Mouse (Mus musculus): ENCODE results near the gene C2cd6. TPM values are rescaled to one million over a fixed set of nuclear protein-coding genes. Genes with fewer than 3 reads are reported as not detected.

C2cd6 gene
- total and polyA plus RNA-seq, 3 experiments, result not detected

- H3K4me3 ChIP-seq (replicated peaks in 1 of 3; ENCODE audit: low read depth in 2 of 3, low read length in 2 of 3, poor library complexity in 1 of 3), result peak within 1 kb of the TSS; percentile 68 to 77 (median 74)
- no peaks in the 10 kb centered on the region for H3K9me3 ChIP-seq (replicated peaks; ENCODE audit: low read length)
- TF ChIP-seq ZMIZ1 (IDR thresholded peaks at IDR 0.05; ENCODE audit: low read depth, low read length), result peak; percentile 11; the same call in 1 of the 2 replicates
- TF ChIP-seq SMC3 (IDR thresholded peaks at IDR 0.05; ENCODE audit: low read depth, low read length), result no peak
- TF ChIP-seq E2F4 (IDR thresholded peaks at IDR 0.05; ENCODE audit: insufficient replicate concordance, low read depth, low read length), result no peak
- 0 out of 2 replicates have a peak, but pooled peaks have one; percentile 1 for TF ChIP-seq IRF4 (IDR thresholded peaks at IDR 0.05; ENCODE audit: low read depth, low read length)
- no peak for TF ChIP-seq CHD2 (IDR thresholded peaks at IDR 0.05; ENCODE audit: low read length)
- TF ChIP-seq MXI1 (IDR thresholded peaks at IDR 0.05; ENCODE audit: low read depth, low read length), result peak; percentile 96
- TF ChIP-seq HCFC1 (IDR thresholded peaks at IDR 0.05; ENCODE audit: low read depth, low read length), result peak; percentile 74
- TF ChIP-seq KAT2A (IDR thresholded peaks at IDR 0.05; ENCODE audit: insufficient replicate concordance, low read length), result peak; percentile 12; the same call in 1 of the 2 replicates
- TF ChIP-seq MAFK (IDR thresholded peaks at IDR 0.05; ENCODE audit: insufficient replicate concordance, low read length), result no peak
- no peak for TF ChIP-seq CHD1 (IDR thresholded peaks at IDR 0.05; ENCODE audit: low read depth, low read length)
- peak; percentile 88 for TF ChIP-seq SIN3A (IDR thresholded peaks at IDR 0.05; ENCODE audit: low read length)
- no peak for TF ChIP-seq EP300 (IDR thresholded peaks at IDR 0.05; ENCODE audit: low read length)
- TF ChIP-seq TBP (conservative IDR thresholded peaks at IDR 0.05; ENCODE audit: low read depth, low read length), result no peak
- TF ChIP-seq TCF12 (IDR thresholded peaks at IDR 0.05; ENCODE audit: low read depth, low read length), result peak; percentile 37
- peak; percentile 78; the same call in 1 of the 2 replicates for TF ChIP-seq UBTF (IDR thresholded peaks at IDR 0.05; ENCODE audit: low read depth, low read length)
- peak; percentile 84 for TF ChIP-seq NRF1 (IDR thresholded peaks at IDR 0.05; ENCODE audit: low read depth, low read length)
- 0 out of 2 replicates have a peak, but pooled peaks have one; percentile 27 for TF ChIP-seq MAX (IDR thresholded peaks at IDR 0.05; ENCODE audit: low read length)
- peak; percentile 88 for TF ChIP-seq POLR2A (IDR thresholded peaks at IDR 0.05; ENCODE audit: low read depth, low read length)
- no peak for TF ChIP-seq RCOR1 (conservative IDR thresholded peaks at IDR 0.05; ENCODE audit: low read depth, low read length)
- peak; percentile 65; the same call in 1 of the 2 replicates for TF ChIP-seq NELFE (IDR thresholded peaks at IDR 0.05; ENCODE audit: low read depth, low read length)
- H3K4me1 ChIP-seq (ENCODE audit: control insufficient read depth in 1 of 2, insufficient read depth in 2 of 2), result peaks cover 0 to 14% of the 10 kb centered on the region in 2 experiments; a peak in 3 of 4 replicates
- H3K27me3 ChIP-seq (replicated peaks), result no peaks in the 10 kb centered on the region
- dilution Hi-C loops (cut with MboI; ENCODE audit: extremely low pct_ligation_motif_present, extremely low pct_unique_long_range_greater_than_20kb, low sequenced_read_pairs) (no loop called here), in situ Hi-C loops (cut with MboI; ENCODE audit: low pct_ligation_motif_present, low pct_unique_long_range_greater_than_20kb, low sequenced_read_pairs) (no loop called here)
- H3K79me2 ChIP-seq (replicated peaks; ENCODE audit: control insufficient read depth, extremely low read depth, insufficient read depth, poor library complexity, severe bottlenecking), result no peaks in the 10 kb centered on the region
- no peak within 1 kb of the TSS for H3K27ac ChIP-seq (ENCODE audit: insufficient read depth, low read depth)
- DNase-seq (ENCODE audit: extremely low read depth), result peak; percentile 87
- peak within 1 kb of the TSS; percentile 68 for H3K4me2 ChIP-seq (ENCODE audit: insufficient read depth, low read depth, poor library complexity, severe bottlenecking)
- peaks cover 0 to 3% of the 10 kb centered on the region in 2 experiments for H3K36me3 ChIP-seq (replicated peaks in 1 of 2; ENCODE audit: control insufficient read depth in 1 of 2, insufficient read depth in 1 of 2, low read length in 1 of 2)
- H3K9ac ChIP-seq (ENCODE audit: insufficient read depth, low read depth), result peak within 1 kb of the TSS; percentile 69
Measured at GRCm38 (mm10) chr1:59119720-59120457, 25.2 kb upstream of the C2cd6 start, which contains the start of gene Tmem237. Tmem237 (minus strand) TSS chr1:59120408.

GRCm38 (mm10) chr1:59110524-59110923 lies 15.8 kb upstream of the C2cd6 start:
- DNase-seq (ENCODE audit: extremely low read depth), result no peak
- Histone ChIP-seq H3K4me1 (ENCODE audit: control insufficient read depth in 1 of 2, insufficient read depth in 2 of 2) (no peaks in the 10 kb centered on the region), H3K27ac (ENCODE audit: insufficient read depth, low read depth) (no peak overlapping the region), H3K79me2 (replicated peaks; ENCODE audit: control insufficient read depth, extremely low read depth, insufficient read depth, poor library complexity, severe bottlenecking) (no peaks in the 10 kb centered on the region), H3K9ac (ENCODE audit: insufficient read depth, low read depth) (no peak overlapping the region), H3K27me3 (replicated peaks) (no peaks in the 10 kb centered on the region), H3K9me3 (replicated peaks; ENCODE audit: low read length) (no peaks in the 10 kb centered on the region), H3K4me2 (ENCODE audit: insufficient read depth, low read depth, poor library complexity, severe bottlenecking) (no peak overlapping the region), H3K4me3 (replicated peaks in 1 of 3; ENCODE audit: low read depth in 2 of 3, low read length in 2 of 3, poor library complexity in 1 of 3) (no peak overlapping the region), H3K36me3 (replicated peaks in 1 of 2; ENCODE audit: control insufficient read depth in 1 of 2, insufficient read depth in 1 of 2, low read length in 1 of 2) (peaks cover 0 to 16% of the 10 kb centered on the region in 2 experiments)
- TF ChIP-seq JUND (conservative IDR thresholded peaks at IDR 0.05; ENCODE audit: low read depth, low read length) (no peak), NRF1 (IDR thresholded peaks at IDR 0.05; ENCODE audit: low read depth, low read length) (no peak), CTCF (conservative IDR thresholded peaks at IDR 0.05 in 1 of 2, IDR thresholded peaks at IDR 0.05 in 1 of 2; ENCODE audit: low read depth in 2 of 2, low read length in 2 of 2) (no peak), HCFC1 (IDR thresholded peaks at IDR 0.05; ENCODE audit: low read depth, low read length) (no peak), EP300 (IDR thresholded peaks at IDR 0.05; ENCODE audit: low read length) (no peak)
- in situ Hi-C loops (cut with MboI; ENCODE audit: low pct_ligation_motif_present, low pct_unique_long_range_greater_than_20kb, low sequenced_read_pairs), result no loop called here
- dilution Hi-C loops (cut with MboI; ENCODE audit: extremely low pct_ligation_motif_present, extremely low pct_unique_long_range_greater_than_20kb, low sequenced_read_pairs), result no loop called here
